Mouse (Mus musculus) heart, adult 11 months (tissue): ENCODE measurements around the gene C1ql4.

Source experiments
- DNase-seq: peaks from one replicate; pipeline ENCODE4 v3.0.0; 2022

Gene C1ql4

DNA sequence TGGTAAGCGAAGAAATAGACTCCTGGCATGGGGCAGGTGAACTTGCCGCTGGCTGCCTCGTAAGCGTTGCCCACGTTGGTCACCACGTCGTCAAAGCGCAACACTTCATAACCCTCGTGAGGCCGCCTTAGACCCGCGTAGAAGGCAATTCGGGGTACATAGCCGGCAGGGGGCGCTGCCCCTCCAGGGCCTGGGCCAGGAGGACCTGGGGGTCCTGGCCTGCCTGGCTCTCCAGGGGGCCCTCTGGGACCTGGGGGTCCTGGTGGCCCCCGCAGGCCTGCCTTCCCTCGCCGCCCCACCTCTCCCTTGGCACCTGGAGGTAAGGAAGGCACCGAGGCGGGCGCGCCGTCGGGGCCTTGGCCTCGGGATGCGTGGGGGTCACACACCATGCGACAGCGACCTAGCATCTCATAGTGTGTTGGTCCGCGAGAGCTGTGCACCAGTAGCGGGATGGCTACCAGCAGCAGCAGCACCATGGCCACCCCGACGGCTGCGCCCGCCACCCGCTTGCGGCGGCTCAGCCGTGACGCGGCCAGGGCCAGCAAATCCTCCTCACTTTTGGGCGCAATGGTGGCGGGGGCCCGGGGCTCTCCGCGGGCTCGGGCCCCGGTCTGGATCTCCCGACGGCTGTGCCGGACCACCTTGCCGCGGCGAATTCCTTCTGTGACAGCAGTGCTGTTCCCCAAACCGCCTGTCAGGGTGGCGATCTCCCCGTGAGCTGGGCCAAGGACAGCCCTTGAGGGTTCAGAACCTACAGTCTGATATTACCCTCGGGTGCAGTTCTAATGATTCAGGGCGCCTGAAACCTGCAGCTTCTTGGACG is at the start of gene C1ql4:
C1ql4 (minus strand) TSS at position 565 of the 823 bp plus-strand sequence.
- no peak for DNase-seq

DNA sequence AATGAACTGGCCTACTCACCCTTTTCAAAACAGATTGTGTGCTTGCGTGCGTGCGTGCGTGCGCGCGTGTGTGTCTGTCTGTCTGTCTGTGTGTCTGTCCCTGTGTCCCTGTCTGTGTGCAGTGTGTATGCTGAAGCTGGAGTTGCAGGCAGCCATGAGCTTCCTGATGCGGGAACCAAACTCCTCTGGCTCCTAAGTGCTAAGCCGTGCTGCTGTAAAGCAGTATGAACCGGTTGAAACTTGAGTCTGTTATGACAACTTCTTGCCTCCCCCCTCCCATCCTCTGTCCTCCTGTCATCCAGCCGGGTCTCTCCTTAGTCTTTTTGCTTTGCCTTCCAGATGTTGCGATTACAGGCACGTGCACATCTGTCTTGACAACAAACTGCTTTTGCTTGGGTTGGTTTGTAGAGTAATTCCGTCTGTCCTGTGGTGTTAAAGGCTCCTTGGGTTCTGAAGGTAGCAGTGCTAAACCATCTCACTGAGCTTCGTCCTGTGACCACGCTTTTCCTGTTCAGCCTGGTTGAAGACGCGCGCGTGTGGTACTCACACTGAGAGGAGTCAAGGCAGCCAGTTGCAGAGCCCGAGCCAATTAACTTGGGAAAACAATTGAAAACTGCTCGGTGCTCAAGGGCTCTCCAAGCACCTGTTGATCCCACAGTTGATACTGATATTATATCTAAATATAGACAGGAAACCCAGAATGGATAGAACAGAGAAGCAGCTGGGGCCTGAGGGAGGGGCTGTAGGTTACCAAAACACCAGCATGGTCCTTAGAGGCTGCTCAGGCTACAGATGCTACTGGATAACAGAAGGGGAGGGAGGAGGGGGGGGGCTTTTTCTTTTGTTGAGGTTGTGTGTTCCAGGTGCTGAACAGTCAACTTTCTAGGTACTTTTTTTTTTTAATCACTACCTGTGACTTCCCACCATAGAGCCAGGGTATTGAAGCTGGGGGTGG is 42.6 kb upstream of the C1ql4 start:
- no peak for DNase-seq

DNA sequence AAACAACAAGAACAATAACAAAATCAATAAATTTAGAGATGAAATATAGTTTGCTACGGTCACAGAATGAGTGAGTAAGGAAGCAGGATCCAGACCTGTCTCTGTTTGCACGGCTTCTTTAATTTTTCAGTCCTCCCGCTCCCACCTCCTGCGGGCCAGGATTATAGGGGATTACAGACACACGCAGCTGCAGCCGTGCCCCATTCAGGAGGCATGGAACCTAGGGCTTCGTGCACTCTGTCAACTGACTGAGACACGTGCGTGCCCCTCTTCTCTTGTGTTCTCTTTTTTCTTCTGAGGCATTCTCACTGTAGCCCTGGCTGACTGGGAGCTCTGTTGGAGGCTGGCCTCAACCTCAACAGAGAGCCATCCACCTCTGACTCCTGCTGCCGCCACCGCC is 41.8 kb upstream of the C1ql4 start:
- DNase-seq, result no peak

DNA sequence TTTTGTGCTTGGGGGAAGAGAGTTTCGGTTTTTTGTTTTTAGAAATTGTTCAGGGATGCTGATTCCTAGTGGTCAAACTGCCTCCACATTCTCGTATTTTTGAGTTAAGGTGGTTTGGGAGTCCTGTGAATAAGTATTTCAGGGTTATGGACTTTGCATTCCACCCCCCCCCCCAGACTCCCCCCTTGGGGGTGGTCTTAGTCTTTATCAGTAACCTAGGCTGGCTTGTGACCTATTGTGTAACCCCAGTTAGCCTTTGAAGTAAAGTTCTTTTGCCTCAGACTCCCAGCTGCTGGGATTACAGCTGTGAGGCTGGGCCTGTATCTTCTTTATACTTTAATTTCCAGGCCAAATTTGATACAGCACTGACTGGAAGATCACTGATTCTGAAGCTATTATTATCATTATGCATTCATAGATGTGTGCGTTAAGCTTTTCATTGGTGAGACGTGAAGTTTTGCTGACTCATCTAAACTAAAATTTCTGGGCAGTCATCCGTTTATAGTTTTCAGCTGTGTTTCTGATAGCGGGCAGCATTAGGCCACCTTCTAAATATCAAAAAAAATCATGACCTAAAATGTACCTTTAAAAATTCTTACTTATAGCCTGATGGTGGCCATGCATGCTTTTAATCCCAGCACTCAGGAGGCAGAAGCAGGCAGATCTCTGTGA is 40.4 kb upstream of the C1ql4 start:
- DNase-seq, result no peak

DNA sequence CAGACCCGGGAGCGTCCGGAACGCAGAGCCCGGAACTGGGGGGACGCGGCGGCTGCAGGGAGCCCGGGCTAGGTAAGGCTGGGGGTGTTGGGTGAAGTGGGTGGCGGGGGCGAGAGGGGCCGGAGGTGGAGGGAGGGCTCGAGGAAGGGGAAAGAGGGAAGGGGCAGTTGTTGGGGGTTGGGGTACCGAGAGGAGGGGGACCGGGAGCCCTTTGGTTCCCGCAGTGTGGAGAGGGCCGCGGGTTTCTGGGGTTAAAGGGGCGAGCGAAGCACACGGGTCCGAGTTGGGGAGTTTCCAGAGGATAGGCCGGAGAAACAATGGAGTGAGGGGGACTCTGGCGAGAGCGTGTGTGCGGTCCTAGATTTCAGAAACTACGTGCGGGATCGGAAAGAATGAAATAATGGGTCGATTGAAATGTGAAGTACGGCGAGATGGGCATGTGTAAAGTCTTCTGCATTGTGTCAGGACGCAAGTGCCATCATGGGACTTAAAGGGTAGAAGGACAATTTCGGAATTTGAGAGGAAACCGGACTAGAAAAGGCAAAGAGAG is 39.3 kb upstream of the C1ql4 start:
- no peak for DNase-seq

DNA sequence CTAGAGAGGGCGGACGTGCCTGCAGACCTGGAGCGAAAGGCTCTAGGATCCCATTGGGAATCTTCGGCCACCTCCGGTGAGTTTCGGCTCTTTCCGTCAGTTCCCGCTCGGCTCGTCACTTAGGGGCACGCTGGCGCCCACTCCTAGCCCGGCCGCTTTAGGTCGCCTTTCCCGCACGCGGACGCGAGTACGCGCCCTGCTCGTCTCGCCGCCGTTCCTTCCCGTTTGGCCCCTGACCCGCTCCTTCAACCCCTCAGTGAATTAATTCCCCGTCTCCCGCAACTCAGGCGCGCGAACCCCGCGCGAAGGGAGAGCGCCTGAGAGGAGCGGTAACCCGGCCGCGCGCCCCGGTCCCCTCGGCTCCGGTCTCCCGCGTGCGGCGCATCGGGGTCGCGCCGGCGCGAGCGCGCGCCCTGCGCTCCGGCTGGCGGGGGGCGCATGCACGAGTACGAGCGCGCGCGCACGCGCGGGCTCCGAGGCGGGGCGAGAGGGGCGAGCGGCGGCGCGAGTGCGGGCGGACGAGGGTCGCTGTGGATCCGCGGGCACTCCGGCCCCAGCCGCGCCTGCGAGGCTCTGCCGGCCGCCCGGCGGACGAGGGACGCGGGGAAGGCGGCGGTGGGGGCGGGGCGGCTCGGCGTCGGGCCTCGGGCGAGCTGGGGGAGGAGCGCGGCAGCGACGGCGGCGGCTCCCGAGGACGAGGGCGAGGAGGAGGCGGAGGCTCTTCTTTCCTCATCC is 38.6 kb upstream of the C1ql4 start:
- peak; percentile 99 for DNase-seq

DNA sequence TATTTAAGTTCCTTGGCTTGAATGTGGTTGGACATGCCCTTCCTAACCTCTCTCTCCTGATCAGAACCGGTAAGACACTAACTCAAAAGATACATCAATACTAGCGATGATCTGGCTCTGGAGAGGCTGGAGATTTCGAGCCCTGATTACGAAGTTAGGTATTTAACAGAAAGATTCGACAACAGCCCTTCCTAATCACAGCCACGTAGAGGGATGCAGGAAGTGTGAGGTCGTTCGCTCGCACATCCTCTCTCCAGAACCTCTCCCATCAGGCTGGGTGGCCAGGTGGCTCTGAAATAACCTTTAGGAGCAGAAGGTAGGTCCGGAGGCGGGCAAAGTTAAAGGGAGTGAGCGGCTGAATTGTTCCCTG is 38.1 kb upstream of the C1ql4 start, which contains the start of gene Spats2:
Spats2 (plus strand) TSS at position 206 of the 370 bp plus-strand sequence.
- no peak for DNase-seq

DNA sequence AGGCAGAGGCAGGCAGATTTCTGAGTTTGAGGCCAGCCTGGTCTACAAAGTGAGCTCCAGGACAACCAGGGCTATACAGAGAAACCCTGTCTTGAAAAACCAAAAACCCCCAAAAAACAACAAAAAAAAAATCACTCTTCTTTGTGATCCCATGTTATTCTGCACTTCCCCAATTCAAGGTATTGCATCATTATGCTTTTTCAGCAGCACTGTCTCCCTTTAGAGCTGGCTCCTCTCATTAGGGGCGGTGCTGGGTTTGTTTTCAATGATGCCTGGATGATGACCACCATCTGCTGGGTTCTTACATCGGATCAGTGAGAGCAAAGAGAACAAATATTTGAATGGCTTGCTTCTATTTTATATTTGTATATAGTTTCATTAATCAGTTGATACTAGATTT is 35.0 kb upstream of the C1ql4 start:
- DNase-seq, result no peak

DNA sequence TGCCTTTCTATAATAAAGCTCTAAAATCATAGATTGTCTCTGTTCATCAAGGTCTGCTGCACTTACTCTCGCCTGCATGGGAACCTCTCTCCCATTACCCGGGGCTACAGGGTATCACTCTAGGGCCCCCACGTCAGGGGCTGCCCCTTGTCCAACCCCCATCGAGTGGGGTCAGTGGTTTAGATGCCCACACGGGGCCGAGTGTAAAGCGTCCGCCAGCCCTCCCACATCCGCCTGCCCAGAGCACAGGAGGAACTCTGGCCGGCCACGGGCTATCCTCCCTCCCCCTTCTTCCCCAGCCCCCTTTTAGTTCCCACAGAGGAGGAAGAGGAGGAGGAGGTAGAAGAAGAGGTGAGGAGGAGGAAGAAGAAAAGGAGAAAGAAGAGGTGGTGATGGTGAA is 33.2 kb upstream of the C1ql4 start:
- DNase-seq, result no peak

DNA sequence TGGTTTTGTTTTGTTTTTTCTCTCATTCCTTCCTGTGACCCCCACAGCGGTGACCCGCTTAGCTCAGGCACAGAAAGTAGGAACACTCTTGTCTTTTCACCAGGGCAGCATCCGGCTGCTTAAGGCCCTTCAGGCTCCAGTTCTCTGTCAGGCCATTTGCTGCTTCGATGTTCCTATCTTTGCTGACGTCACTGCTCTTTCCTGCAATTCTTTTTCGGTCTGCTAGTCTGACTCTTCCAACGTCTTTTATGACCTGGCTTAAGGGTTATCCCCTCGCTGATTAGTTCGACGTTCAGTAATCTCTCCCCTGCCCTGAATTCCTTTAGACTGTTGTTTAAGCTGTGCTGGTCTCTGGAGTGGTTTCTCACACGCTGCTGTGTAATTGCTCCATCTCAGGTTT is 28.9 kb upstream of the C1ql4 start:
- DNase-seq, result peak; percentile 94

DNA sequence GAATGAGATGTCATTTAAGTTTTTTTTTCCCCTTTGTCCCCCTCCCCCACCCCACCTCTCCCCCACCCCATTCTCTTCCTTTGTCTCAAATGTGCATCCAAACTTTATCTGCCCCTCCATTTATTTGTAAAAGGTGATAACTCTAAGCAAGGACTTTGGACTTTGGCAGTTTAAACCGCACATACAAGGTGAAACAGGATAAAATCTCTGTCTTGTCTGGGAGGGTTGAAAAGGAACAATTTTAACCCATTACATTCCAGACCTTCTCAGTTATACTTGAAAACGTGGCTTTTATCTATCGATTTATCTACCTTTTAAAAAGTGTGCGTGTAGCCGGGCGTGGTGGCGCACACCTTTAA is 27.4 kb upstream of the C1ql4 start:
- no peak for DNase-seq

DNA sequence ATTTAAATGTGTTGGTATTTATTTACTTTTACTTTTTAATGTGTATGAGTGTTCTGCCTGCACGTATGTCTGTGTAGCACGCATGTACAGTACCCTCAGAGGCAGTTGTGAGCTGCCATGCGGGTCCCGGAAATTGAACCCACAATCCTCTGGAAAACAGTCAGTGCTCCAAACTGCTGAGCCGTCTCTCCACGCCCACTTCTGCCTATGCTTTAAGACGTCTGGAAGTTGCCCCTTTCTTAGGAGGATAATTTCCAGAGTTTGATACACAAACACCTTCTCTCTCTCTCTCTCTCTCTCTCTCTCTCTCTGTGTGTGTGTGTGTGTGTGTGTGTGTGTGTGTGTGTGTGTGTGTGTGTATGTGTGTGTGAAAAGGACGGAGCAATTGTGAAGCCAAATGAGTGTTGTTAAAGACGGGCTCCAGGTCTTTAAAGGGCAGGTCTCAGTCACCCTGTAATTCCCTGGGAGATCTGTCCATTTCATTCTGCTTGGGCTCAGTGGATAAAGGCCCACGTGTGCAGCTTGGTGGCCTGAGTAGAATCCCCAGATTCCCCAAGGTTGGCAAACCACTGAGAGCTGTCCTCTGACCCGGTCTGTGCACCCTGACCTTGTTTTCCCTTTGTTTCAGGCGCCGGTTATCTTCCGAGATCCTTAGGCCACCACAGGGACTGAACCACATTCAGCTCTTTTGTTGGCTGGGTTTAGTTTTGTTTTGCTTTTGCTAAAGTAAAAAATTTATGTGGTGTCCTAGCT is 26.9 kb upstream of the C1ql4 start:
- no peak for DNase-seq

DNA sequence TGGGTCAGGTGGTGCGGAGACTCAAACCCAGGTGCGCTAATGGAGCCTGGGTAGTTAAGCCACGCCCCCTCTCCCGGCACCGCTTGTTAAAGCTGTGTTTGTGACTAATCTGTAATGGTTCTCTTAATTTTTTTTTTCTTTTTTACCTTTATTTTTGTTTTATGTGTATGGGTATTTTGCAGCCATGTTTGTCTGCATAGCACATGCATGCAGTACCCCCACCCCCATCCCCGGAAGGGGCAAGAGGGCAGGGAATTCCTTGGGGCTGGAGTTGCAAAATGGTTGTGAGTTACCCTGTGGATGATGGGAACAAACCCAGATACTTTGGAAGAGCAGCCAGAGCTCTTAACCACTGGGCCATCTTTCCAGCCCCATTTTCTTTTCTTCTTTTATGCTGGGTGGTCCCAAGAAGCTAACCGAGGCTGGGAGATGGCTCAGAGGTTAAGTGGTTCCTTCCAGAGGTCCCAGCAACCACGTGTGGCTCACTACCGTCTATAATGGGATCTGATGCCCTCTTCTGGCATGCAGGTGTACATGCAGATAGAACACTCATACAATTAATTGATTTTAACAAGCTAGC is 25.9 kb upstream of the C1ql4 start:
- peak; percentile 83 for DNase-seq

DNA sequence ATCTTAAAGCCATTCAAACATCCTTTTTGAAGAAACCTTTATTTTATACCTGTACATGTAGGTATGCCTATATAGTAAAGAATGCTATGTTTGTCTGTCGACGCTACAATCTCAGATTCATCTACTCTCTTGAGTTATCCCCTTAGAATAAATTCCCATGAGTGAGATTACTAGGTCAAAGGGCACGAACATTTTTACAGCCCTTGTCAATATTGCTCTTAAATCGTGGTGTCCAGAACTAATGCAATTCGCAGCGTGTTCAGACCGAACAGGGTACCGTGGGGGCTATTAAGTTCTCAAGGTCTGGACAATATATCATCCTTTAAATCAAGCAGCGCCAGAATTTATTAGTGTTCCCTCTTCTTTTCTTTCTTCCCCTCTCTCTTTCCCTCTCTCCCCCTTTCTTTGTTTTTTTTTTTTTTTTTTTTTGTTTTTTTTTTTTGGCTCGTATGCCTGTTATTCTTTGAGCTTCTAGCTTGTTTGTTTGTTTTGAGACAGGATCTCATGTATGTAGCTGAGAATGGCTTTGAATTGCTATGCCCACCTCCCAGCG is 25.3 kb upstream of the C1ql4 start:
- DNase-seq, result no peak

DNA sequence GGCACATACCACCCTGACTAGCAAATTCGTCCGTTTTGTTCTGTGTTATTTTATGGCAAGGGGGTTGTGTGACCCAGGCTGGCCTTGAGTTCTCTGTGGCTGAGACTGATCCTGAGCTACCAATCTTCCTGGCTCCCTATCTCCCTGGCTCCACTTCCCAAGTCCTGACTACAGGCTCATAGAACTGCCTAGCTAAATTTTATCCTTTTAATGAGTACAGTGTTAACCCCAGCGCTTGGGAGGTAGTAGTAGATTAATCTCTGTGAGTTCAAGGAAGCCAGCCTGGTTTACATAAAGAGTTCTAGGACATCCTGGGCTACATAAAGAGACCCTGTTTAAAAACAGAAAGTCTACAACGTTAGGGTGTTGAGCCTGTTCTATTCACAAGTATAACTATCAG is 24.2 kb upstream of the C1ql4 start:
- DNase-seq, result no peak

DNA sequence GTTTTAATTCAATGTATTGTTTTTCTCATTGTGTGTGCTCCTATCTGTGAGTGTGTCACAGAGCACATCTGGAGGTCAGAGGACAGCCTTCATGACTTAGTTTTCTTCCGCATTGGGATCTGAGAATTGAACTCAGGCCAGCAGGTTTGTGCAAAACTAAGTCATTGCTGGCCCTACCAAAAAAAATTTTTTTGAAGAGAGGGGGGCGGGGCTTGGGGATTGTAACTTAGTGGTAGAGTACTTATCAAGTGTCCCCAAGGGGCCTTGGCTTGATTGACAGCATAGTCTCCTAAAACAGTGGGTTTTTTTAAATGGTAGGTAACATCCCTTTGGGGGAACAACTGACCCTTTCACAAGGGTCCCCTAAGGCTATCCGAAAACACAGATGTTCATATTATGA is 23.5 kb upstream of the C1ql4 start:
- no peak for DNase-seq

DNA sequence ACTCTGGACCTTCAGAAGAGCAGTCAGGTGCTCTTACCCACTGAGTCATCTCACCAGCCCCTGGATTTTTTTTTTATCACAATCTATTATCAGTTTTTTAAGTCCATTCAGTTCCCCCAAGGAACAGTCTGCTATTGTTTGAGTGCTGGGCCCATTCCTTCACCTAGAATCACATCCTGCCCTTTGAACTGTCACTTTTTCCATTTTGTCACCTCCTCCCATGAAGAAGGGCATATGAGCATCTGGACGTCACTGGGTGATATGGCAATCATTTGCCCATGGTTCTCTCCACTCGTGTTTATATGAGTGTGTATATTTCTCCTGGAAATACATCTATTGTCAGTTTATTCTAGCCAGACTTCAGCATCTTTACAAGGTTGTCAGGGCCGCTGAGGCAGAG is 20.2 kb upstream of the C1ql4 start:
- DNase-seq, result no peak

DNA sequence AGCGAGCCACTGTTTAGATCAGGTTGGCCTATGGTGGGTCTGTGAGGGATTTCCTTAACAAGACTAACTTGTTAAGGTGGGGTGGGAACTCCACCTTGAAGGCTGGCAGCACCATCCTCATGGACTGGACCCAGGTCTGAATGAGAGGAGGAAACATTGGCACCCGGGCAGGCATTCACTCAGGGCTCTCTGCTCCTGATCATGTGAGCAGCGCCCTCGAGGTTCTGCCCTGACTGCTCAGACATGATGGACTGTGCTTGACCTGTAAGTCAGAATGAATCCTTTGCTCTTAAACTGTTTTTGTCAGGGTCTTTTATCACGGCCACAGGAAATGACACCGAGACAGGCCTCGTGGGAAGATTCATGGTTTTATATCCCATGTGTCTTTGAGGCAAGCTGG is 17.6 kb upstream of the C1ql4 start:
- no peak for DNase-seq

DNA sequence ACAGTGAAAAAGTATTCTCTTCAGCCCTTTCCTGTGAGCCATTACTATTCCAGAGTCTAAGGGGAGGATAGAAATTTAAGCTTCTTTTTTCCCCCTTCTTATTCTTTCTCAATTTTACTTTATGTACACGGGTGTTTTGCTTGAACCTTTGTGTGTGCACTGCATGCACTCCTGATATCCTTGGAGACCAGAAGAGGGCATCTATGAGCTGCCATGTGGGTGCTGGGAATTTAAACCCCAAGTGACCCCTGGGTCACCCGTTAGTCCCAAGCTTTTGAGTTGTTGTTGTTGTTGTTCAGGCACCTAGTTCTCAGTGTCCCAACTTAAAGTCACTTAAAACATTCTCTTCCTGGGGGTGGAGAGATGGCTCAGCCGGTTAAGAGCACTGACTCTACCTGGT is 12.4 kb upstream of the C1ql4 start:
- DNase-seq, result no peak

DNA sequence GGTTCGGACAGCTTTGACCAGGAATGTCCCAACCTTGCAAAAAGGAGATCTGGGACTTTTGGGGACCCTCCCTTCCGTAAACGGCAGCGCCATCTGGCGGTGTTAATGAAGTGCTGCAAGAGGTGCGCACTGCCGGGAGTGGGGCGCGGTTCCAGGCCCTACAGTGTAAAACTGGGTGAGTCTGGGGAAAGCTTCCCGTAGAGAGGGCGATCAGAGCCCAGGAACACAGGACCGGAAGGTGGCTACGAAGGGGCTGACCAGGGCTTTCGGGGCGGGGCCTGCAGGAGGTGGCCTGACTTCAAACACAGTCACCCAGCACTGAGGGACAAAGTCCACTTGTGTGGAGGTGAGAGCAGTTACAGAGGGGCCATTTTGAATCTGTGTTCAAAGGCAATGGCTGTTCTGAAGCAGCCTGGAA is 11.5 kb upstream of the C1ql4 start:
- DNase-seq, result peak; percentile 89

DNA sequence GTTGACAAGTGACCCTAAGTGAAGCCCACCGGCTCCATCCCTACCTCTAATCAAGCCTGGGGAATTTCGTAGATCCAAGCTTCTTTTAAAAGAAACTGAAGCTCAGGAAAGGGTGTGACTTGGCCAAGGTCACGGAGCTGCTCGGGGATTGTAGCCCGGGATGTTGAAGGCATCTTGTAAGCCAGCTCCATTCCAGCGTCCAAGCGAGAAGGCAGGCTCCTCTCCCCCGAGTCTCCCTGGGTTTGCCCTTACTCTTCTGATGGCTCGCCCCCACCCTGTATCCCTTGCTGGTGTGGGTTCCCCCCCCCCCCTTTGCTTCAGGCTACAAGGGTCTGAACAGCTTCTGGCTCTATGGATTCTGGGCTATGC is 10.9 kb upstream of the C1ql4 start:
- DNase-seq, result peak; percentile 86
